Mouse (Mus musculus) adrenal gland, postnatal 4 days (tissue): Measurements from ENCODE around the gene Ccdc33. TPM values are rescaled to one million over a fixed set of nuclear protein-coding genes. Genes with fewer than 3 reads are reported as not detected.
A peak's percentile ranks its signal among the peaks of the same experiment; 100 is the strongest.

ENCODE experiments used
- DNase-seq, 2 experiments: peaks; one replicate each; pipeline ENCODE4 v3.0.0; 2021 to 2022; ENCODE audit warnings: low spot score in 2 of 2, mixed read lengths in 2 of 2
- total RNA-seq, 2 experiments: library from RNA; stranded (reverse); gene quantifications; 2 replicates each; pipeline ENCODE4 v1.2.3; 2021

Ccdc33 gene
- total RNA-seq, 2 experiments from 2014 or later: 0.87 TPM; not detected in 1

DNA sequence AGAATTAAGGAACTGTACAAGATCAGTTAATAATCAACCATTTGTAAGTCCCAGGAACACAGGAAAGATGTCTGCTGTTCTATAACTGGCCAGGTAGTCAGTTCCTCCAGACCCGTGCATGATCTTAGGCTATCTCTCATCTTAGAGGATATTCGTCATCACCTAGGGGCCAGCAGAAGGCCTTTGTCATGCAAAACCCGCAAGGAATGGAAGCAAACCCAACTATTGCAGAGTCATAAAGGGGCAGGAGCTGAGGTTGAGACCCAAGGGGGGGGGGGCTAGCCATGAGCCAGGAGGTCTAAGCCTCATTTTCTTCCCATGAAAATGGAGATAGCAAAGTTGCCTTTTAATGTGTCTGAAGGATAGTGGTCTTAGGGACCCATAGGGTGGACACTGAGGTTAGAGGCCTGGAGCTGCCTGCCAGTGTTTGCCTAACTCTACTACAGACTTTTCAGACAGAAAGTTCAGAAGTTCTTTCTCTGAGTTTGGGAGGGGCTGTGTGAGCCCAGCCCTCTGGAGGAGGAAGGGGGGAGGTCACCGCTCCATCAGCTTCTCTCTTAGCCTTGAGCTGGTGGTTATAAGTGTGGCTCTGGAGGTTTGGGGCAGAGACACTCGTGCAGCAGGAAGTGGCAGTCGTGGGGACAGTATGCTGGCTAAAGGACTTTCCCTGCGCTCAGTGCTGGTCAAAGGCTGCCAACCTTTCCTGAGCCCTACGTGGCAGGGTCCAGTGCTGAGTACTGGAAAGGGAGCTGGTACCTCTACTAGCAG is 104.0 kb downstream of the Ccdc33 start:
- DNase-seq: peak in 1 of 2 experiments; percentile 47

DNA sequence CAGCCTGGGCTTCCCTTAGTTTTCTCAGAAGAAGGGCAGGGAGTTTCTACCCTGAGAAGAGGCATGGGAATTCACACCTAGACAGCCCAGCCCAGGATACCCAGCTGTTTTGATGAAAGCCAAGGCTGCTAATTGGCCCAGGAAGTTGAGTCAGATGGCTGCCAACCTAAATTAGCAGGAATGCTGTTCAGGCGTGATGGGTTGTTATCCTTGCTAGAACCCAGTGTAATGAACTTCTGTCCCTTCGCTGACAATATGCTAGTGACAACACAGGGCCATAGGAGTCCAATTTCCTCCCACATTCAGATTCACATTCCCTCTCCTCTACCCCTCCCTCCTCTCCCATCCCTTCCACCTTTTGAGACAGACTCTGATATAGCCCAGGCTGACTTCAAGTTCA is 105.7 kb downstream of the Ccdc33 start:
- no peak for DNase-seq

DNA sequence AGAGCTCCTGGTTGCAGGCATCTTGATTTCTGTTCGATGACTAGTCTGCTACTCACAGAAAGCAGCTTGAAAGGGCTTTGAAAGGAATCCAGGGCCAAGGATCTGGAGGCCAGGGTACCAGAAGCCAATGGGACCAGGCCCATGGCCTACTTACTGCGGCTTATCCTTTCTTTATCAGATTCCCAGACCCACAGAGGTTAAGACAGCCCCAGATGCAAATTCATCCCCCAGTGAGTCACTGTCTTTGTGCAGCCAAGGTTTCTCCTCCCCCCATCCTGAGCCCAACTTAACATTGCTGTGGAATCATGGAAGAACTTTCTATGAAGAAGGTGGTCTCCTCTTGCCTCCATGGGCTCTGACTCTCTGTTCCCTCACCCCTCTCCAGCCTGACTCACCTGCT is 106.1 kb downstream of the Ccdc33 start:
- no peak for DNase-seq

DNA sequence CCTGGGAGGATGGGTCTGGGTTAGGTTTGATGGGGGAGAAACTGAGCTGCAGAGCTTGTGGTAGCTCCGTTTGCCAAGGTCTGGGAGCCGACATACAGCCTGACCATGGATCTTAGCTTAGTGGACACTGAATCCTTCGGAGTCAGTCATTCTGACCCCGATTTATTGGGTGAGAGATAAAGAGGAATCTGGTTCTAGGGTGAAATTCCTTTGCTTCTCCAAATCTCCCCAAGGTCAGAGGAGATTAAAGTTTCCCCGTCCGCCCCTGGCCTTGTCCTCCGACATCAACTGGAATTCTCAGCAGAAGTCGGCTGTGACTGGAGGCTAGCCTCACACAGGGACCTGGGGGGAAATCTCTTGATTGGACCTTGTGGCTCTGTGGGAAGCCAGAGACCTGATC is 107.1 kb downstream of the Ccdc33 start:
- DNase-seq: no peak

DNA sequence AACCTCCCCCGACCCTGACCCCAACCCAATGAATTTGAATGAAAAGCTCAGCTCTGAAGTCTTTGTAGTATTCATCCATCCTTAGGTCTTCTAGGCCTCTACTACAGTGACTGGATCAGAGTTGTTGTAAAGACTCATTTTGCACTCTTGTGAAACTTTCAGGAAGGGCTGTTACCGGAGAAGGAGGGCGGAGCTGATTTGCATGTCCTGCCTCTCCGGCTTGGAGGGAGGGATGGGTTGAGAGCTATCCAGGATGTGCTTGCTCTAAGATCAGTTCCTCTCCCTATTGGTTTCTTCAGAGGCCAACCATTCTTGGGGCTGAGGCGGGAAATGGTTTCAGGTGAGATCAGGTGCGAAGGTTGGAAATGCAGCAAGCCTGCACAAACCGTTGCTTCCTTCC is 107.6 kb downstream of the Ccdc33 start:
- DNase-seq: no peak

DNA sequence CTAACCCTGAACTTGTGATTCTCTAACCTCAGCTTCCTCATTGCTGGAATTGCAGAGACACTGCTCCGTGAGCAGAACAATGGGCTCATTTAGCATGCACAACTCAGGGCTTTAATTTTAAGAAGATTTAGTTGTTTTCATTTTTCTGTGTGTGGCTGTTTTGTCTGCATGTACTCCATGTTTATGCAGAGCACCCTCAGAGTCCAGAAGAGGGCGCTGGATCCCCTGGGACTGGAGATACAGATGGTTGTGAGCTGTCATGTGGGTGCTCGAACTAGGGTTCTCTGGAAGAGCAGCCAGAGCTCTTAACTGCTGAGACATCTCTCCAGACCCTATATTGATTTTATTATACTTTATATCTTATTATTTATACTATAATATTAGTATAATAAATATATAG is 109.0 kb downstream of the Ccdc33 start:
- DNase-seq: no peak

DNA sequence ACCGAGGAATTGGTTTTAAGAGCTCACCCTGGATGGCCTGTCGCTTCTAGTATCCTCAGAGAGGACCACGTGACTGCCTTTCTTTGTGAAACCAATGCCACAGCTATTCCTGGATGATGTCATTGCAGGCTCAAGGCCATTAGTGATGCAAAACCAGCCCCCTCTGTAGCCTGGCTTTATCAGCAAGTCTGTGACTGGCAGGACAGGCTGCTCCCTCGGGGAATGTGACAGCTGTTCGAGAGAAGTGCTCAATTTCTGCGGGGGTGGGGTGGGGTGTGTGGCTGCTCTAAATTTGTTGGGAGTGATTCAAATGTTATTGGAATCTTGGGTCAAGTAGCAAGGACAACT is 109.6 kb downstream of the Ccdc33 start:
- peak in 1 of 2 experiments; percentile 54 for DNase-seq

DNA sequence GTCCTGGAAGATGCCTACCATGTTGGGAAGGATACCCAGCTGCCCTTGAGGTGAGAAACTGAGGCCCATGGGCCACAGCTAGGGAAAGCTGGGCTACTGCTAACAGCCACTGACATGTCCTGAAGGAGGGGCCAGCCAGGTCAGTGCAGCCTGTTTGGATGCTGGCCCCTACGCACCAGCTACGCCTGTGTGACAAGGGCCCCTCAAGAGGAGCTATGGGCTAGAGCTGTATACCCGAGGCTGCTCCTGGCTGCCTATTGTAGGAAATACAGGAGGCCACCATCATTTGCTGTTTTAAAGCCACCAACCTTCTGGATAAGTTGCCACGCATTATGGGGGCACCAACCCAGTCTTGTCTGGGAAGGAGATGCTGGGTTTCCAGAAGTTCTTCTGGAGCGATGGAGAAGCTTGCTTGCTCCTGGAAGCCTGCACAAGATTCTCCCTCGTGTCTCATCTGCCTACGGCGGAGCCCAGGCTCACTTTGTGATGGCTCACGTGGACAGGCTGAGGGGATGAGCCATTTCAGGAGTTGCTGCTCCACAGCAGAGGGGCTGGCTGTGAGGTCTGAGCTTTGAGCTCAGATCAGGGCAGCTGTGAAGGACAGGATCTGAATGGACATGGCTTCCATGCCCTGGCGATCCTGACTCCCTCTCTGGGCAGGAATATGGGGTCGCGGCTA is 110.1 kb downstream of the Ccdc33 start:
- DNase-seq: no peak

DNA sequence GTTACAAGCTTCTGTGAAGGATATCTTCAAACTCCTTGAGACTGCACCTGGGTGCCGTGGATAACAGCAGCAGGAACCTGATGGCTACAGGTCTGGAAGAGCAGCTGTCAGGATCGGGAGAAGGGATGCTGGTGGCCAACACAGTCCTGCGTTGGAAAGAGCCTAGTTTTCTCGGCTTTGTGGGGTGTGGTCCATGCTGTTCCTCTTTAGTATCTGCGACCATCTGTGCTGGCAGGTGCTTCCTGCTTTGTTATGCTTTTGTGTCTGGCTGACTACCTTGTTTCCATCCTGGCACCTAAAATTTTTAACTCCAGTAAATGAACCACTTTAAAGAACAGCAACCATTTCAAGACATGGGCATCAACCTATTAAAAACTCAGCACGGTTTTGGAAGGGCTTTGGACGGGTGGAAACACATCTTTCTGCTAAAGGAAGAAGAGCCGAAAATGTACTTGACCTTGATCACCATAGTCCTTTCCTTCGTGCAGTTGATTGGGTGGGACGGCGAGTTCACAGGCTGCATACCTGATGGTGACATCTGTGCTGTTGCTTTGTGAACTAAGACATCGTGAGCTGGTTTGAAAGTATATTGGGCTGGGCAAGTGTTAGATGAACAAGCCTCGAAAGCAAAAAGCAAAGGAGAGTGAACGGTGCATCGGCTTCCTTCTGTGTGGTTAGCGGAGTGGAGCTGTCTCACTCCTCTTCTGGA is 112.7 kb downstream of the Ccdc33 start, which contains the start of gene Cyp11a1:
Gene Cyp11a1 (plus strand): TSS at position 659 of the 709 bp plus-strand sequence.
- DNase-seq: no peak

DNA sequence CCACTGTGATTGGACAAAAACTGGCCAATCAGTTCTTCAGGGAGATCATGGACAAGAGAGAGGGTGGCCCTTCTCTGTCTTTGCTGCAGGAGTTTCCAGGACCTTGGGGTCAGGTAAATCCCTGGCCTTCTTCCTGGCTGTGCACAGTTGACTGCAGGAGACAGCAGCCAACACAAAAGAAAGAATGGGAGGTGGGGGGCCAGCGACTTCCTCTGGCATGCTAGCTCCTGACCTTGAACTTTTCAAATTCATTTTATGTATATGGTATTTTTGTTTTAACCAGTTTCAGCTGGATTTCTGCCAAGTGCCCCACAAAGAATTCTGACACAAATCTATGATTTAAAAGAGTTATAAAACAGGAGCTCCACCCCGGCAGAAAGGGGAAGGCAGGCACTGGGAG is 115.4 kb downstream of the Ccdc33 start:
- DNase-seq: no peak

DNA sequence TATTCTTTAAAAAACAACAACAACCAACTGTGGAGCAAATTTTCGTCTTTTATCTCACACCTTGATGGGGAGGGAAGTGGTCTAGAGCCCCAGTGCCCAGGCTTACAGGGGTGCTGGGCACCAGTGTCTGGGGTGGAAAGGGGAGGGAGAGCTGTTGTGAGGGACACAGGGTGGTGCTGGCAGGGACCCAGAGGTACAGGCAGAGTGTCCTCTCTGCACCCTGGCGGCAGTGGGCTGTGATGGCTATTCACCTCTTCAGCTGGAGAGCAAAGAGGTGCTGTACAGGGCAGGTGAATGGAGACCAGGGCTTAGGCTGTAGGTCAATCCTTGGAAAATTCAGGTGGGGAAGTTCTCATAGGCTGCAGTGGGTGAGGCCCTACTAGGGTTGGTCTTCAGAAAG is 118.9 kb downstream of the Ccdc33 start:
- no peak for DNase-seq

DNA sequence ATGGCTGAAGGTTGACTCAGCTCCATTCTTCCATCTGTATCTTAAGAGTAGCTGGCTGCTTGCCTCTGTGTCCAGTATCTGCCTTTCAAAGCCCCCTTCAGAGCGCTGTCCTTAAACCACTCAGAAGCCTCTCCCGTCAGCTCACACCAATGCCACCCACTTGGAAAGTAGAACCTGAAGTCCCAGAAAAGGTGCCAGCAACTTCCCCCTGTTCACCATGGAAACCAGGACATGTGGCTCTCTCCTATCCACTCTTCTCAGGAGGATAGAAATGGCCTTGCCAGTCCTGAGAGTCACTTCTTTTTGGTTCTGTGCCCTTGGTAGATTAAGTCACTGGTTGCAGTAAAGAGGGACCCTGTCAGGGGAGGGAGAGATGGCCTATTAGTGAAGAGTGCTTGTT is 119.9 kb downstream of the Ccdc33 start:
- DNase-seq: no peak

DNA sequence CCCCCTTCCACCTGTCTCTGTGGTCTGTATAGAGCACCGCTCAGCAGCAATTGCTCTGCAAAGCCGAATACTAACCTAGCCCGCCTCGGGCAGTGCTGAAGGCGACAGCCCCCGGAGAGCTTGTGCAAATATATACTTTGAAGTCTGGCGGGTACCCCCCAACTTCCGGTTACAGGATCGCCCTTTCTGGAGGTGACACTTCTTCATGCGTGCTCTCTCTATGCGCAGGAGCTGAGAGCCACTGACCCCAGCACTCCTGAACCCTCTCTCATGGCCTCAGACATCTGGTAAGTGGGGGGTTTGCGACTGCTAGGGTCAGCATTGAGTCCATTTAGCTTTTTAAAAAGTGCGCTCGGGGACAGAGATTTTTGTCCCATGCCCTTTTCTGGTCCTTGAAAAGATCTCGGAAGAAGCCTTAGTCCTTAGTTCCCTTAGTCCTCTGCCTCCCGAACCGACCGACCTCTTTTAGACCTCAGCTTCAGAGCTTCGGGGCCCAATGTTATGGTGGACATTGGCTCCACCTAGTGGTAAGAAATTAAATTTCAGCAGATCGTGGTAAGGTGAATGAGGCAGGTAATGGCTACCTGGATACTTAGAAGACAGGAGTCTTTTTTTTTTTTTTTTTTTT is 120.5 kb downstream of the Ccdc33 start:
- no peak for DNase-seq

DNA sequence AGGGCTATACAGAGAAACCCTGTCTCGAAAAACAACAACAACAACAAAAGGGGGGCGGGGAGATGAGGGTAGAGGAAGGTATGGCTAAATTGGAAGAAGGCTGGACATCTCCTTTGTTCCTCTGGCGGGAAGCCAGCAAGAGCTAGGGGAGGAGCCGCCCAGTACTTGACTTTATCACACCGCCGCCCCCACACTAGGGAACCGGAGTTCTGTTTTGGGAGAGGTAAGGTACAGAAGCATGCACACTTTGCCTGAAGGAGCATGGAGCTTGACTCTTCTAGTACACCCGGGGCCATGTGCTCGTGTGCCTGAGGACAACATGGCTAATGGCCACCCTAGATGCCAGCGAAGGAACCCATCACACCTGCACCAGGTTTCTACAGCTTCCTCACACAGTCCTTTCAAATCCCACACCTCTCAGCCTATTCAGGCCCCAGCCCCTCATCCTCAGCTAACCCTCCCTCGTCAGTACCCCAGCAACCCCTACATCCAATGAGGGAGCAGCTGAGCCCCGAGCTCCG is 121.1 kb downstream of the Ccdc33 start:
- DNase-seq: no peak

DNA sequence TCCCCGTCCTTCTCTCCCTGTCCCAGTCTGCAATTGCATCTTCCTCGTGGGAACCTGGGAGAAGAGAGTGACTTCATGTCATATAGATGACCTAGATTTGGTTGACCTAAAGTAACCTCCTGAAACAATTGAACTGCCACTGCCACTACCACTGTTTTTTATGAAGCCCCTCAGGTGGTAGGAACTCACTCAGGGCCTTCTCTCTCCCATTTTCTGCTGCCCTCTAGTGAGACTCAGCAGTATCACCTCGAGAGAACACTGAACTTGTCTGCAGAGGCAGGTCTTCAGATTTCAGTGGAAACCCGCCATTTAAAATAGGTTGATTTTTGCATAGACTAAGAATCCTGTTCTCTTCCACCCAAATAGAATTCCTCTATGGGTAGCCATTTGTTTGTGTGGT is 123.3 kb downstream of the Ccdc33 start:
- no peak for DNase-seq

DNA sequence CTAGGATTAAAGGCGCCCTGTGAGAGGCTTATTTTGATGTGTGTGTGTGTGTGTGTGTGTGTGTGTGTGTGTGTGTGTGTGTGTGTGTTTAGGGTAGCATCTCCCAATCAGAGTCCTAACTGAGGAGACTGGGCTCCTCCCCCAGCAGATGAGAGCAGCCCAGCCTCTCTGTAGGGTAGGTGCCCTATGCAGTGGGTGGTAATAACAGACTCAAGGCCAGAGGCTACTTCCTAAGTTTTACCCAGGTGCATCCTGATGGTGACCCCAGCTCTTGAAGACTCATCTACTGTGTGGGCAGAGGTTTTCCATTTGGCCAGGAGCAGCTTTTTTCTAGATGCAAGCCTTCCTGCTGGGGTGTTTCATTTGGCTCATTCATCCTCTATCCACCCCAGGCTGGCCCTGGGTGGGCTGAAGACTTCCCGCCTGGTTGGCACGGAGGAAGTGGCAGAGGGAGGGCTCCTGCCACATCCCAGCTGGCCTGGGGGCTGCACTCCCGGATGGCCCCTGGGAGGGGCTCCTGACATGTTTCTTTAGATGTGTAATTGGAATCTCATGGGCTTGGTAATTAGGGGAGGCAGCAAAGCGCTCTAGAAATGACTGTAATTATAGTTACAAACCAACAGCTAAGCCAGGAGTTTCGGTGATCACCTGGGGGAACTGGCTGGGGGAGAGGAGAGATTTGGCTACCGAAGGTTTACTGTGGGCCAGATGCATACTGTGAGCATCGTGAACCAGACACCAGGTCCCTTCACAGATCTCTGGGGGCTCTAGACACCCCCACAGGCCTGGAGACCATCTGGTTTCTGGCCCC is 125.6 kb downstream of the Ccdc33 start:
- no peak for DNase-seq

DNA sequence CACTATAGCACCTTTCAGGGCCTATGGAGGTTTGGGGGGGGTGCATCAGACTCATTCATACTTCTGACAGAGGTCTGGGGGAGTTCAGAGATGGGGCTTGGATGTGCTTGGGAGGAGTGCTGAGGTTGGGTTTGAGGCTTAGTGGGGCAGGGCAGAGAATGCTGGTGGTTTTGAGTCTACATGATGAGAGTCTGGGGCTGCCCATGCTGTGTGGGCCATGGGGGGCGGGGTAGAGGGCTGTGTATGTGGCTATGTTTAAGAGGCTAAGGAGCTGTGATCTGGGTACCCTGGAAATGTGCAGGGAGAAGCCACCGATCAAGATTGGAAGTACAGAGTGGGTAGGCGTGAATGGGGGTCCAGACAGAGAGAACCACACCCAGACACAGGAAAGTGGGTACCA is 126.6 kb downstream of the Ccdc33 start:
- DNase-seq: no peak

DNA sequence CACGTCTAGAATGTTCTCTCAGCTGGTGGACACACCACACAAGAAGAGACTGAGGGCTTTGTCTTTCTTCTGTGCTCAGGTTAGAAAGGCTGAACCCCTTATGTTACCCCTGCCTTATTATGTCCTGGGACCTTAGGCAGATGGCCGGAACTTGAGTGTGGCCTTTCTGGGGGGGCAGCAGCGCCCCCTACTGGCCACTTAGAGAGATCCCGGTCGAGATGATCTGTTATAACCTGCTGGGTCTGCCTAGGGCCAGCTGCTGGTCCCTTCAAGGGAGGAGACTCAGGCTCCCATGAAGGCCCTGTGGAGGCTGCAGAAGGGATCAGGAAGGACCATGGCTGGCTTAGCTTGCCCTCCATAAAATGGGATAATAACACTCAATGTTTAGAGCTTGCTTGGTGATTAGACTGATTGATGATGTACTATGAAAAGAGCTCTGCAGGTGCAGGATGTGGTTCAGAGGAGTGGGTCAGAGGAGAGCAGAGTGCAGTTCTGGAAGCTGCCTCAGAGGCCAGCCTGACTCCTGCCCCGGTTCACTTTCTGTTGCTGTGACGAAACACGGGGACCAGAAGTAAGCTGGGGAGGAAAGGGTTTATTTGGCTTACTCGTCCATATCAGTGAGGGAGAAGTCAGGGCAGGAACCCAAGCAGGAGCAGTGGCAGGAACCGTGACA is 128.0 kb downstream of the Ccdc33 start:
- DNase-seq: no peak

DNA sequence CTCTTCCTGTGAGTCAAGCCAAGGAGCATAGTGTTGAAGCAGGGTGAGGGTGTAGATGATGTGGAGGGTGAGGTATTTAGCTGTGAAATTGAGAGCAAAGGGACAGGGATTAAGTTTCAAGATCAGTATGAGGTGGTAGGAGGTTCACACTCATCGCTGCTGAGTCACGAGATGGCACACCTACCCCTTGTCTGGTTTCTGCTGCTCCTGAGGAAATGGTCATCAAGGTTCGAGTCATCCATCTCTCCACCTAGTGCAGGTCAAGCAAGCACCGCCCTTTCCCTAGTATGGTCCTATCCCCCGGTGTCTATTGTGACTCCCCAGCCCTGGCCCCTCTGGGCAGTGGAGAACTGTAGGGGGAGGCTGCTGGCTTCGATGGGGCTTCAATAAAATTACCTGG is 129.3 kb downstream of the Ccdc33 start:
- no peak for DNase-seq

DNA sequence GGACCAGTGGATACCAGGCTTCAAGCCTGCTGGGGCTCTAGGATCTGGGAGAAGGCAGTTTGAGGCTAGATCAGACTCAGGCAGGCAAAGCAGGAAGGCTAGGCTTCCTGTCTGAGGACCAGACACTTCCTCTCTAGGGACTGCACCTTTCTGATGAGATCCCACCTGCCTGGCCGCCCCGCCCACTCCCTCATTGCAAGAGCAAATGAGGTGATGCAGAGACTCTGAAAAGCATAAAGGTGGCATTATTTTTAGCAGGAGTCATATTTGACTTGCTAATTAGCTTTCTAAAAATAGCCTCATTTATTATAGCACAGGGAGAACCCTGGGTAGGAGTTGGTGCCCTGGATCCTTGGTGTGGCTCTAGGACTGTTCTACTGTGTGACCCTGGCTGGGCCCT is 130.5 kb downstream of the Ccdc33 start:
- DNase-seq: no peak
